Mouse (Mus musculus) CH12.LX (cell line): ENCODE results near the gene Olfr19. TPM values are rescaled to one million over a fixed set of nuclear protein-coding genes. Genes with fewer than 3 reads are reported as not detected.

Source experiments
- ETS1 ChIP-seq: conservative IDR thresholded peaks from 2 replicates; pipeline ENCODE4 v1.6.1; 2012; ENCODE audit warnings: low read depth, mild to moderate bottlenecking, inconsistent platforms, low read length, improper control_type of control experiment, moderate library complexity
- MXI1 ChIP-seq: IDR thresholded peaks from 2 replicates; pipeline ENCODE4 v1.6.1; 2011; ENCODE audit warnings: mild to moderate bottlenecking, low read depth, low read length, improper control_type of control experiment
- polyA plus RNA-seq: library from polyadenylated mRNA; unstranded; fragments of >175 nt; gene quantifications from 2 replicates; pipeline ENCODE4 v1.2.1, GENCODE M21; 2012; ENCODE audit warnings: low read depth; ENCODE audit not compliant: insufficient read length
- total RNA-seq, 2 experiments: library from RNA; depleted of rRNA; stranded (reverse); fragments of 300-350 nt in 1 of 2; fragments of >200 nt in 1 of 2; gene quantifications; 2 replicates each; pipeline ENCODE4 v1.2.3; 2012 to 2014

The Olfr19 gene
- total and polyA plus RNA-seq, 3 experiments = not detected

- TF ChIP-seq ETS1 (no peak), MXI1 (no peak)
- TF ChIP-seq, all 38 proteins: peak for 2
Observed at GRCm38 (mm10) chr16:16633730-16634129, 42.5 kb downstream of the Olfr19 start (continued).

Other genes starting within 250 kb of the Olfr19 start
- gene Fgd4, start 75.9 kb downstream of the Olfr19 start, total RNA-seq (2012; rRNA removed) = 0.76 and 2.3 TPM in 2 replicates
- gene Fgd4, start 75.9 kb downstream of the Olfr19 start, total RNA-seq (2014; rRNA removed) = not detected in 2 replicates
- gene Fgd4, start 75.9 kb downstream of the Olfr19 start, polyA plus RNA-seq = 0.26 and 0.84 TPM in 2 replicates
- not detected in 2 replicates for gene Spag6l, start 153.1 kb upstream of the Olfr19 start, total RNA-seq (2012; rRNA removed)
- not detected in 2 replicates for gene Spag6l, start 153.1 kb upstream of the Olfr19 start, total RNA-seq (2014; rRNA removed)
- not detected in 2 replicates for gene Spag6l, start 153.1 kb upstream of the Olfr19 start, polyA plus RNA-seq
- not detected in 2 replicates for gene Igll1, start 187.6 kb upstream of the Olfr19 start, total RNA-seq (2012; rRNA removed)
- not detected in 2 replicates for gene Igll1, start 187.6 kb upstream of the Olfr19 start, total RNA-seq (2014; rRNA removed)
- not detected in 2 replicates for gene Igll1, start 187.6 kb upstream of the Olfr19 start, polyA plus RNA-seq
- gene Top3b, start 194.3 kb upstream of the Olfr19 start, total RNA-seq (2012; rRNA removed) = 61.8 and 64.9 TPM in 2 replicates
- 50.7 and 56.7 TPM in 2 replicates for gene Top3b, start 194.3 kb upstream of the Olfr19 start, total RNA-seq (2014; rRNA removed)
- 76.3 and 88.4 TPM in 2 replicates for gene Top3b, start 194.3 kb upstream of the Olfr19 start, polyA plus RNA-seq
- gene Vpreb1, start 194.4 kb upstream of the Olfr19 start, total RNA-seq (2012; rRNA removed) = 0.55 and 1.0 TPM in 2 replicates
- gene Vpreb1, start 194.4 kb upstream of the Olfr19 start, total RNA-seq (2014; rRNA removed) = not detected in 2 replicates
- gene Vpreb1, start 194.4 kb upstream of the Olfr19 start, polyA plus RNA-seq = 0.64 and 0.97 TPM in 2 replicates
- 37.7 and 48.0 TPM in 2 replicates for gene Ppm1f, start 220.1 kb upstream of the Olfr19 start, total RNA-seq (2012; rRNA removed)
- gene Ppm1f, start 220.1 kb upstream of the Olfr19 start, total RNA-seq (2014; rRNA removed) = 43.2 TPM in 2 replicates
- gene Ppm1f, start 220.1 kb upstream of the Olfr19 start, polyA plus RNA-seq = 47.5 and 51.4 TPM in 2 replicates